Mouse (Mus musculus): ENCODE measurements around the gene Proca1. TPM values are rescaled to one million over a fixed set of nuclear protein-coding genes. Genes with fewer than 3 reads are reported as not detected.
A peak's percentile ranks its signal among the peaks of the same experiment; 100 is the strongest.

Gene Proca1
- polyA plus RNA-seq, 1 experiment from 2014 or later, result 2.9 TPM

GRCm38 (mm10) chr11:78247727-78248140 lies 54.5 kb downstream of the Proca1 start:
- peaks cover 15% of the 10 kb centered on the region for H3K36me3 ChIP-seq
- H3K4me2 ChIP-seq, result peak overlapping the region; percentile 34
- no peak overlapping the region for H3K4me3 ChIP-seq (replicated peaks)
- H3K27ac ChIP-seq, result peak overlapping the region; percentile 73
- H3K27me3 ChIP-seq (replicated peaks), result no peaks in the 10 kb centered on the region
- H3K4me1 ChIP-seq, result peaks cover 15% of the 10 kb centered on the region
- no peak overlapping the region for H3K9ac ChIP-seq
- ATAC-seq (ENCODE audit: insufficient read depth, low FRiP score, low read depth), result no peak
- 69% methylated on average over 4 of the region's 4 CpGs for WGBS
- no peaks in the 10 kb centered on the region for H3K9me3 ChIP-seq

Small RNAs within 50 kb of the gene (microRNA-seq; reads per million reads assigned to microRNA genes)
- gene Mir7653, result not detected

Other genes starting within 250 kb of the Proca1 start
- 13.4 and 18.0 TPM in 2 replicates for gene Phf12, start 210.6 kb upstream of the Proca1 start, polyA plus RNA-seq (2015; fragmentation: Nextera tagmentation; extraction: Ambion mirVana)
- 17.3 and 19.4 TPM in 2 replicates for gene Dhrs13, start 161.1 kb upstream of the Proca1 start, polyA plus RNA-seq (2015; fragmentation: Nextera tagmentation; extraction: Ambion mirVana)
- 54.1 and 60.5 TPM in 2 replicates for gene Flot2, start 155.5 kb upstream of the Proca1 start, polyA plus RNA-seq (2015; fragmentation: Nextera tagmentation; extraction: Ambion mirVana)
- 26.5 and 30.6 TPM in 2 replicates for gene Eral1, start 113.0 kb upstream of the Proca1 start, polyA plus RNA-seq (2015; fragmentation: Nextera tagmentation; extraction: Ambion mirVana)
- 10.2 and 10.6 TPM in 2 replicates for gene Fam222b, start 98.7 kb upstream of the Proca1 start, polyA plus RNA-seq (2015; fragmentation: Nextera tagmentation; extraction: Ambion mirVana)
- gene Traf4, start 27.8 kb upstream of the Proca1 start, polyA plus RNA-seq (2015; fragmentation: Nextera tagmentation; extraction: Ambion mirVana), result 57.3 and 67.4 TPM in 2 replicates
- 15.4 and 18.2 TPM in 2 replicates for gene Nek8, start 16.7 kb upstream of the Proca1 start, polyA plus RNA-seq (2015; fragmentation: Nextera tagmentation; extraction: Ambion mirVana)
- 29.8 and 30.8 TPM in 2 replicates for gene Tlcd1, start 16.7 kb upstream of the Proca1 start, polyA plus RNA-seq (2015; fragmentation: Nextera tagmentation; extraction: Ambion mirVana)
- gene Rpl23a, start 9.8 kb upstream of the Proca1 start, polyA plus RNA-seq (2015; fragmentation: Nextera tagmentation; extraction: Ambion mirVana), result 1,236 and 1,312 TPM in 2 replicates
- 111 and 120 TPM in 2 replicates for gene Rab34, start 5.0 kb upstream of the Proca1 start, polyA plus RNA-seq (2015; fragmentation: Nextera tagmentation; extraction: Ambion mirVana)
- 89.7 and 92.1 TPM in 2 replicates for gene Sdf2, start 52.4 kb downstream of the Proca1 start, polyA plus RNA-seq (2015; fragmentation: Nextera tagmentation; extraction: Ambion mirVana)
- gene Supt6, start 52.6 kb downstream of the Proca1 start, polyA plus RNA-seq (2015; fragmentation: Nextera tagmentation; extraction: Ambion mirVana), result 22.8 and 25.7 TPM in 2 replicates
- gene 2610507B11Rik, start 68.4 kb downstream of the Proca1 start, polyA plus RNA-seq (2015; fragmentation: Nextera tagmentation; extraction: Ambion mirVana), result 76.7 and 82.5 TPM in 2 replicates
- gene BC030499, start 97.4 kb downstream of the Proca1 start, polyA plus RNA-seq (2015; fragmentation: Nextera tagmentation; extraction: Ambion mirVana), result 0.26 and 0.37 TPM in 2 replicates
- 33.3 and 34.6 TPM in 2 replicates for gene Spag5, start 108.1 kb downstream of the Proca1 start, polyA plus RNA-seq (2015; fragmentation: Nextera tagmentation; extraction: Ambion mirVana)
- 24.1 and 24.5 TPM in 2 replicates for gene Aldoc, start 129.6 kb downstream of the Proca1 start, polyA plus RNA-seq (2015; fragmentation: Nextera tagmentation; extraction: Ambion mirVana)
- 67.8 and 75.7 TPM in 2 replicates for gene Pigs, start 135.0 kb downstream of the Proca1 start, polyA plus RNA-seq (2015; fragmentation: Nextera tagmentation; extraction: Ambion mirVana)
- 34.1 and 34.8 TPM in 2 replicates for gene Unc119, start 150.1 kb downstream of the Proca1 start, polyA plus RNA-seq (2015; fragmentation: Nextera tagmentation; extraction: Ambion mirVana)
- gene Foxn1, start 193.2 kb downstream of the Proca1 start, polyA plus RNA-seq (2015; fragmentation: Nextera tagmentation; extraction: Ambion mirVana), result 0.63 and 0.90 TPM in 2 replicates
- 0.26 and 0.51 TPM in 2 replicates for gene Slc13a2, start 228.8 kb downstream of the Proca1 start, polyA plus RNA-seq (2015; fragmentation: Nextera tagmentation; extraction: Ambion mirVana)